Comparison of ENCODE assay signal across 8 mouse cellular contexts in the genomic region with DNA sequence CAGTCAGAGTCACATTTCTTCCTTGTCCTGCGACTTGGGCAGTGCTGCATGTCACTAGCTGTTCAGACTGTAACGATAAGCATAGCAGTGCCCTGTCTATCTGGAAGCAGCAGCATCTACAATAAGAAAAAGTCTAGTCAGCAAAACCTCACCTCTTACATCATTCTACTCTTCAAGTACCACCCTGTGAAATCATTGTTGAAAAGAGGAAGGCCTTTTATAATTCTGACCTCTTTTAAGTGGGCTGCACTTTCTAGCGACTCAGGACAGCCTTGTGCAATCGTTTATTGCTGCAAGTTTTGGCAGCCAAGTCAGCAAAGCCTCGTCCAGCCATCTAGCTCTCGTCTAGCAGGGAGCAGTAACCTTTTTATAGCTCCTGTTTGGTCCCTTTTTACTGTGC.
DNase-seq lines count a peak whose midpoint lies in the region; ATAC-seq and TF ChIP-seq lines count a peak whose summit lies in the region.

No protein-coding gene starts in this region.

- no peaks in the 10 kb centered on the region for H3K27me3 ChIP-seq in heart, embryonic 10.5 days (ENCODE audit: insufficient read depth, poor library complexity, severe bottlenecking)
- H3K27me3 ChIP-seq in lung, embryonic 15.5 days = no peaks in the 10 kb centered on the region
- H3K27me3 ChIP-seq in hindbrain, postnatal 0 days (ENCODE audit: insufficient read depth, low read length) = no peaks in the 10 kb centered on the region

- no peak overlapping the region for H3K4me2 ChIP-seq in lung, embryonic 15.5 days
- no peak overlapping the region for H3K4me2 ChIP-seq in hindbrain, postnatal 0 days (ENCODE audit: low read depth, low read length)

- H3K9ac ChIP-seq in lung, embryonic 15.5 days = no peak overlapping the region
- H3K9ac ChIP-seq in hindbrain, postnatal 0 days (replicated peaks; ENCODE audit: low read length) = no peak overlapping the region

- no peak for TF ChIP-seq CTCF in hindbrain, postnatal 0 days (IDR thresholded peaks at IDR 0.05; ENCODE audit: low read depth)

- no peaks in the 10 kb centered on the region for H3K9me3 ChIP-seq in heart, embryonic 10.5 days
- H3K9me3 ChIP-seq in lung, embryonic 15.5 days = no peaks in the 10 kb centered on the region
- no peaks in the 10 kb centered on the region for H3K9me3 ChIP-seq in hindbrain, postnatal 0 days (ENCODE audit: low read length)

- 42% methylated on average over 6 of the region's 6 CpGs for WGBS in heart, embryonic 10.5 days
- 27% methylated on average over 6 of the region's 6 CpGs for WGBS in lung, embryonic 15.5 days
- WGBS in hindbrain, postnatal 0 days = 68% methylated on average over 6 of the region's 6 CpGs

- DNase-seq in heart, adult 18-20 months = peak; percentile 76 to 86
- DNase-seq in heart, embryonic 10.5 days (ENCODE audit: low spot score) = no peak
- DNase-seq in Muller cell, postnatal 12 days (ENCODE audit: inconsistent ontology term) = peak; percentile 24
- DNase-seq in hindbrain, postnatal 0 days (ENCODE audit: low spot score) = no peak
- DNase-seq in embryo, embryonic 10.5 days (ENCODE audit: low spot score) = no peak
- no peak for DNase-seq in c-Kit-positive CD71-positive TER-119-positive erythroid progenitor cells, embryonic 14.5 days (ENCODE audit: low spot score)

- H3K4me3 ChIP-seq in heart, embryonic 10.5 days = no peak overlapping the region
- H3K4me3 ChIP-seq in lung, embryonic 15.5 days = no peak overlapping the region
- H3K4me3 ChIP-seq in hindbrain, postnatal 0 days (ENCODE audit: low read length) = no peak overlapping the region

- H3K4me1 ChIP-seq in heart, embryonic 10.5 days = peaks cover 34% of the 10 kb centered on the region
- peaks cover 19% of the 10 kb centered on the region for H3K4me1 ChIP-seq in lung, embryonic 15.5 days
- no peaks in the 10 kb centered on the region for H3K4me1 ChIP-seq in hindbrain, postnatal 0 days (ENCODE audit: insufficient read depth, low read length)

- H3K36me3 ChIP-seq in heart, embryonic 10.5 days = 0 out of 2 replicates have a peak, but pooled peaks cover 11% of the 10 kb centered on the region
- peaks cover 4% of the 10 kb centered on the region; the same call in 1 of the 2 replicates for H3K36me3 ChIP-seq in lung, embryonic 15.5 days
- no peaks in the 10 kb centered on the region for H3K36me3 ChIP-seq in hindbrain, postnatal 0 days (ENCODE audit: insufficient read depth, low read length)

- no peak overlapping the region for H3K27ac ChIP-seq in heart, embryonic 10.5 days
- 0 out of 2 replicates have a peak overlapping the region, but pooled peaks have one; percentile 12 for H3K27ac ChIP-seq in lung, embryonic 15.5 days
- H3K27ac ChIP-seq in hindbrain, postnatal 0 days = no peak overlapping the region

- peak; percentile 97 for ATAC-seq in granulocyte monocyte progenitor cell, adult 5-6 weeks (replicated peaks; ENCODE audit: poor library complexity, severe bottlenecking)
- peak; percentile 57; the same call in 1 of the 2 replicates for ATAC-seq in lung, embryonic 15.5 days (ENCODE audit: borderline replicate concordance, extremely low read depth, low FRiP score, low TSS enrichment)
- no peak for ATAC-seq in hindbrain, postnatal 0 days

Comparison
In these comparisons a context has a peak if more than half of its experiments do, and no peak if none do; other contexts are left out.
1. DNase-seq: peak in heart, adult 18-20 months (2 of 2) and Muller cell, postnatal 12 days (single experiment); none in heart, embryonic 10.5 days (single experiment), hindbrain, postnatal 0 days (single experiment), embryo, embryonic 10.5 days (single experiment) and c-Kit-positive CD71-positive TER-119-positive erythroid progenitor cells, embryonic 14.5 days (single experiment).